Mouse (Mus musculus) CD4-positive, CD25-positive, alpha-beta regulatory T cell, adult 4 months (primary cell): Measurements from ENCODE around the gene Ptges. TPM values are rescaled to one million over a fixed set of nuclear protein-coding genes. Genes with fewer than 3 reads are reported as not detected.

Experiments
- ATAC-seq: one replicate; pipeline ENCODE4 v1.8.0; 2017
- polyA plus RNA-seq, 2 experiments: library from polyadenylated mRNA; unstranded; fragments of 100-300 nt; shearing (Covaris generic); gene quantifications; one replicate each; pipeline ENCODE4 v1.2.1; 2017

Ptges gene
- polyA plus RNA-seq, 2 experiments from 2014 or later, result not detected

- no peak for ATAC-seq
These were observed 83.4 kb downstream of the Ptges start for GRCm38 (mm10) chr2:30846236-30846635.

- ATAC-seq, result no peak
These were observed 84.3 kb downstream of the Ptges start for GRCm38 (mm10) chr2:30845152-30846070.

GRCm38 (mm10) chr2:30842615-30843014 is 87.0 kb downstream of the Ptges start:
- ATAC-seq, result no peak

Other genes with a start within 250 kb of the Ptges start
- under 1 TPM in 1 of 2 experiments, not detected in 1; 0.62 TPM for gene 1700001O22Rik, start 126.2 kb downstream of the Ptges start, polyA plus RNA-seq
- gene Ntmt1, start 122.0 kb downstream of the Ptges start, polyA plus RNA-seq, result 10 to 100 TPM; 30.5 to 44.9 TPM
- gene Asb6, start 99.5 kb downstream of the Ptges start, polyA plus RNA-seq, result 10 to 100 TPM; 33.1 to 65.6 TPM
- not detected for gene Prrx2, start 94.9 kb downstream of the Ptges start, polyA plus RNA-seq
- 10 to 100 TPM; 24.5 to 25.6 TPM for gene Tor1b, start 23.1 kb upstream of the Ptges start, polyA plus RNA-seq
- gene Tor1a, start 38.1 kb upstream of the Ptges start, polyA plus RNA-seq, result 10 to 100 TPM; 66.2 to 86.1 TPM
- gene BC005624, start 52.3 kb upstream of the Ptges start, polyA plus RNA-seq, result 100 to 1,000 TPM in 1 of 2 experiments, 10 to 100 TPM in 1; 86.1 to 107 TPM
- 10 to 100 TPM; 11.0 to 25.8 TPM for gene Usp20, start 52.4 kb upstream of the Ptges start, polyA plus RNA-seq
- 10 to 100 TPM; 78.2 to 90.0 TPM for gene Fnbp1, start 212.1 kb upstream of the Ptges start, polyA plus RNA-seq
- gene Gpr107, start 222.5 kb upstream of the Ptges start, polyA plus RNA-seq, result 10 to 100 TPM; 56.6 to 60.7 TPM